In the genomic region with DNA sequence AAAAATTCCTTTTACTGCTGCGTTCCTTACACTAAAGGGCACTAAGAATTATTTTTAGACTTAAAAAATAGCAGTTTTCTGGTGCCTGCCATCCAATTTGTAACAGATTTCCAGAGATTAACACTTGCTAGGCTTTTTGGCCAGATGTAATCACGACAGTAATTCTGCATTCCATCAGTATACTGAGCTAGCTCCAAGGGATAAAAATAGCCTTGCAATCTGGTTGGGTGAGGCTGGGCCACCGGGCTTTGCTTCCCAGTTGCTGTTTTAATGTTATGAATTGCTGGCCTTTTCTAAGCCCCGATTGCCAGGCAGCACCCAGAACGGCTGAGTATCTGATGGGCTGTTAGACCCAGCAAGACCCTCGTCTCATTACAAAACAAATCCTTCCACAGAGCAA, we compare ENCODE assay signal across 9 mouse cellular contexts.
DNase-seq lines count a peak whose midpoint lies in the region; ATAC-seq and TF ChIP-seq lines count a peak whose summit lies in the region.
"Had no signal": no experiment of that assay in that cellular context is flagged by ENCODE, and none has a peak within 500 bp of the region (broad histone marks: within the 10 kb centered on the region; RNA-seq: fewer than 3 reads in every experiment).

No protein-coding gene starts in this region.

- intact Hi-C loops in left cerebral cortex, postnatal 36 days (cut with DNase I) = no loop called here
- intact Hi-C loops in left cerebral cortex, adult 2 months (cut with DNase I) = no loop called here

- 63% methylated on average over 6 of the region's 6 CpGs for WGBS in forebrain, embryonic 15.5 days
- WGBS in forebrain, embryonic 11.5 days = 66% methylated on average over 6 of the region's 6 CpGs
- WGBS in heart, embryonic 13.5 days = 10% methylated on average over 6 of the region's 6 CpGs
- WGBS in limb, embryonic 15.5 days = 16% methylated on average over 6 of the region's 6 CpGs

- H3K27ac ChIP-seq in forebrain, embryonic 15.5 days (replicated peaks) = peak overlapping the region; percentile 34; the same call in 1 of the 2 replicates
- H3K27ac ChIP-seq in forebrain, embryonic 11.5 days (ENCODE audit: low read depth, low read length) = no peak overlapping the region
- no peak overlapping the region for H3K27ac ChIP-seq in left cerebral cortex, adult 2 months
- peak overlapping the region; percentile 69 for H3K27ac ChIP-seq in heart, embryonic 13.5 days (replicated peaks)
- H3K27ac ChIP-seq in limb, embryonic 15.5 days = peak overlapping the region; percentile 61; the same call in 1 of the 2 replicates

- H3K4me2 ChIP-seq in forebrain, embryonic 15.5 days (replicated peaks) = no peak overlapping the region
- H3K4me2 ChIP-seq in forebrain, embryonic 11.5 days (ENCODE audit: low read depth, low read length, severe bottlenecking) = no peak overlapping the region
- peak overlapping the region; percentile 29 for H3K4me2 ChIP-seq in heart, embryonic 13.5 days
- no peak overlapping the region for H3K4me2 ChIP-seq in limb, embryonic 15.5 days

- no peak for TF ChIP-seq CTCF in left cerebral cortex, adult 2 months (IDR thresholded peaks at IDR 0.05)

- H3K9me3 ChIP-seq in forebrain, embryonic 15.5 days = no peaks in the 10 kb centered on the region
- H3K9me3 ChIP-seq in forebrain, embryonic 11.5 days (ENCODE audit: control insufficient read depth, low read length) = no peaks in the 10 kb centered on the region
- peaks cover 5% of the 10 kb centered on the region; the same call in 1 of the 2 replicates for H3K9me3 ChIP-seq in heart, embryonic 13.5 days
- no peaks in the 10 kb centered on the region for H3K9me3 ChIP-seq in limb, embryonic 15.5 days

- no peaks in the 10 kb centered on the region for H3K27me3 ChIP-seq in forebrain, embryonic 15.5 days
- H3K27me3 ChIP-seq in forebrain, embryonic 11.5 days (ENCODE audit: control insufficient read depth, insufficient read depth, low read length) = no peaks in the 10 kb centered on the region
- H3K27me3 ChIP-seq in heart, embryonic 13.5 days (replicated peaks) = 0 out of 2 replicates have a peak, but pooled peaks cover 6% of the 10 kb centered on the region
- H3K27me3 ChIP-seq in limb, embryonic 15.5 days = no peaks in the 10 kb centered on the region

- peaks cover 7% of the 10 kb centered on the region; the same call in 1 of the 2 replicates for H3K4me1 ChIP-seq in forebrain, embryonic 15.5 days
- no peaks in the 10 kb centered on the region for H3K4me1 ChIP-seq in forebrain, embryonic 11.5 days (replicated peaks; ENCODE audit: control insufficient read depth, insufficient read depth, low read length)
- peaks cover 19% of the 10 kb centered on the region for H3K4me1 ChIP-seq in heart, embryonic 13.5 days
- H3K4me1 ChIP-seq in limb, embryonic 15.5 days = peaks cover 10% of the 10 kb centered on the region

- H3K36me3 ChIP-seq in forebrain, embryonic 15.5 days = no peaks in the 10 kb centered on the region
- H3K36me3 ChIP-seq in forebrain, embryonic 11.5 days (ENCODE audit: control insufficient read depth, insufficient read depth, low read length) = no peaks in the 10 kb centered on the region
- H3K36me3 ChIP-seq in heart, embryonic 13.5 days = no peaks in the 10 kb centered on the region
- H3K36me3 ChIP-seq in limb, embryonic 15.5 days = no peaks in the 10 kb centered on the region

- no peak overlapping the region for H3K9ac ChIP-seq in forebrain, embryonic 15.5 days (replicated peaks)
- H3K9ac ChIP-seq in forebrain, embryonic 11.5 days (ENCODE audit: low read length) = no peak overlapping the region
- H3K9ac ChIP-seq in heart, embryonic 13.5 days = no peak overlapping the region
- no peak overlapping the region for H3K9ac ChIP-seq in limb, embryonic 15.5 days

- no peak overlapping the region for H3K4me3 ChIP-seq in forebrain, embryonic 15.5 days
- no peak overlapping the region for H3K4me3 ChIP-seq in forebrain, embryonic 11.5 days (ENCODE audit: low read depth, low read length)
- no peak overlapping the region for H3K4me3 ChIP-seq in left cerebral cortex, adult 2 months
- H3K4me3 ChIP-seq in heart, embryonic 13.5 days = no peak overlapping the region
- H3K4me3 ChIP-seq in limb, embryonic 15.5 days = no peak overlapping the region

- ATAC-seq in forebrain, embryonic 15.5 days (replicated peaks) = peak; percentile 63; the same call in 1 of the 2 replicates
- ATAC-seq in forebrain, embryonic 11.5 days (replicated peaks; ENCODE audit: low FRiP score) = no peak
- no peak for ATAC-seq in heart, embryonic 13.5 days (ENCODE audit: extremely low read depth, insufficient number of reproducible peaks, low FRiP score, low TSS enrichment)
- no peak for ATAC-seq in limb, embryonic 15.5 days (ENCODE audit: insufficient number of reproducible peaks, low FRiP score, low TSS enrichment, low read depth)

- DNase-seq in forebrain, embryonic 11.5 days (ENCODE audit: low spot score) = no peak
- DNase-seq in left cerebral cortex, postnatal 36 days (ENCODE audit: low spot score in 2 of 2) = peak; percentile 12 to 37
- DNase-seq in left cerebral cortex, adult 2 months (ENCODE audit: extremely low spot score in 1 of 2, low spot score in 2 of 2) = no peak
- DNase-seq in embryo, embryonic 10 days (ENCODE audit: low spot score) = no peak
- DNase-seq in MN1 (ENCODE audit: low spot score) = no peak
- DNase-seq: cerebellum, postnatal 25 days had no signal

Comparison
In these comparisons a context has a peak if more than half of its experiments do, and no peak if none do; other contexts are left out.
1. H3K27ac ChIP-seq: peak in forebrain, embryonic 15.5 days (single experiment), heart, embryonic 13.5 days (single experiment) and limb, embryonic 15.5 days (single experiment); none in forebrain, embryonic 11.5 days (single experiment) and left cerebral cortex, adult 2 months (single experiment).
2. DNase-seq: peak in left cerebral cortex, postnatal 36 days (2 of 2); none in forebrain, embryonic 11.5 days (single experiment), left cerebral cortex, adult 2 months (0 of 2), embryo, embryonic 10 days (single experiment) and MN1 (single experiment).